Comparison of ENCODE assay signal across 10 mouse cellular contexts in the genomic region with DNA sequence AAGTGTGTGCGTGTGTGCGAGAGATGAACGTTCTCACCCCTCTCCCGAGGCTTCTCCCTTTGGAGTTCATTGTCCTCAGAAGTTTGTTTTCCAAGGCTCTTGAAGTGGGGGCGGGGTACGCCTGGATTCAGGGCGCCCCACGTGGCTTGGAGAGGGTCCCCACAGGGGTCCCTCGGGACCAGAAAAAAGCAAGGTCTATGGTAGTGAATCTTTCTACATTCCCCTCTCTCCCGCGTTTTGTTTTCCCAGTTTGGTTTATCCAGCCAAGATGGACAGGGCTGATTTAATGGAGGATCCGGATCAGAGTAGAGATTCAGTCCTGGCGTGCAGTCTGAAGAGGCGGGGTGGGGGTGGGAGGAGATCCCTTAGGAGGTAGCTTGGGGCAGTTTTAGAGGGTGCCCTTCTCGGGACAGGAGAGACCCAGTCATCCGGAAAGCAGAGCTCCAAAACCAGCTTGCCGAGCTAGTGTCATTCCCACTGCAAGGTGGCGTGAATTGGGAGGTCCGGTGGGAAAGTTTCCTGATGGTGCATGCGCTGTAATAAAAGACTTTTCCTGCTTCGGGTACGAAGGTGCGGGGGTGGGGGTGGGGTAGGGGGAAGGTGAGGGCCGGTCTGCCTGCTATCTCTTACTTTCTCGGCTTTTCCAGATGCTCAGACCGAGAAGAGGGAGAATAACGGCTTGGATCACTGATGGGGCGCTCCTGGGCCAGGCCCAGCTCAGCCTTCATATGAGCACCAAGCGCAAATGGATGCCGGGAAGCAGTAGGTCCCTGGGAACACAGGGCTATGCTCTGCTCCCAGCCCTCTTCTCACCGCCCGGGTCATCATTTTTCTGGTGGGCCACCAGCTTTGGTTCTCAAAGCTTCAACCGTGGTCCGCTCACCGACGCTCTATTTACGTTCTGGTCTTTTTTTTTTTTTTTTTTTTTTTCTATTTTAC. TPM values are rescaled to one million over a fixed set of nuclear protein-coding genes. Genes with fewer than 3 reads are reported as not detected.
DNase-seq lines count a peak whose midpoint lies in the region; ATAC-seq and TF ChIP-seq lines count a peak whose summit lies in the region.
"Had no signal": no experiment of that assay in that cellular context is flagged by ENCODE, and none has a peak within 500 bp of the region (broad histone marks: within the 10 kb centered on the region; RNA-seq: fewer than 3 reads in every experiment).

No protein-coding gene starts in this region.

- H3K27me3 ChIP-seq in ES-Bruce4 (ENCODE audit: control insufficient read depth, insufficient read depth, low read length, poor library complexity, severe bottlenecking), result peaks cover 5% of the 10 kb centered on the region
- H3K27me3 ChIP-seq in hindbrain, embryonic 11.5 days (ENCODE audit: control insufficient read depth, insufficient read depth, low read length), result peaks cover 56% of the 10 kb centered on the region
- peaks cover 99% of the 10 kb centered on the region for H3K27me3 ChIP-seq in limb, embryonic 13.5 days

- peak; percentile 50 for DNase-seq in embryo, embryonic 11 days
- no peak for DNase-seq in embryo, embryonic 10.5 days (ENCODE audit: low spot score)
- DNase-seq in hindbrain, embryonic 11.5 days (ENCODE audit: low spot score), result peak; percentile 59
- no peak for DNase-seq in urinary bladder, adult 18-20 months (ENCODE audit: low spot score in 2 of 2)
- no peak for DNase-seq in adrenal gland, adult 2 months
- DNase-seq: cerebellum, postnatal 14 days; lung, adult 18-20 months had no signal

- H3K9ac ChIP-seq in ES-Bruce4 (ENCODE audit: low read depth, poor library complexity, severe bottlenecking), result no peak overlapping the region
- H3K9ac ChIP-seq in hindbrain, embryonic 11.5 days (ENCODE audit: low read depth, low read length), result no peak overlapping the region
- H3K9ac ChIP-seq in limb, embryonic 13.5 days, result no peak overlapping the region

- WGBS in hindbrain, embryonic 11.5 days, result 2% methylated on average over 35 of the region's 37 CpGs
- WGBS in limb, embryonic 13.5 days, result 4% methylated on average over 37 of the region's 37 CpGs

- H3K27ac ChIP-seq in ES-Bruce4 (ENCODE audit: insufficient read depth, low read length), result no peak overlapping the region
- H3K27ac ChIP-seq in hindbrain, embryonic 11.5 days (ENCODE audit: low read depth, low read length), result peak overlapping the region; percentile 27
- H3K27ac ChIP-seq in limb, embryonic 13.5 days, result no peak overlapping the region

- peak overlapping the region; percentile 4; the same call in 1 of the 2 replicates for H3K4me3 ChIP-seq in ES-Bruce4 (ENCODE audit: low read depth, low read length)
- peak overlapping the region; percentile 18 for H3K4me3 ChIP-seq in hindbrain, embryonic 11.5 days (ENCODE audit: low read depth, low read length)
- 0 out of 2 replicates have a peak overlapping the region, but pooled peaks have one; percentile 7 for H3K4me3 ChIP-seq in limb, embryonic 13.5 days

- TF ChIP-seq POLR2A in ES-Bruce4 (IDR thresholded peaks at IDR 0.05; ENCODE audit: insufficient read depth, low read length), result no peak

- H3K4me2 ChIP-seq in hindbrain, embryonic 11.5 days (replicated peaks; ENCODE audit: low read depth, low read length), result peak overlapping the region; percentile 28
- peak overlapping the region; percentile 38; the same call in 1 of the 2 replicates for H3K4me2 ChIP-seq in limb, embryonic 13.5 days (replicated peaks)

- ATAC-seq in hindbrain, embryonic 11.5 days (ENCODE audit: low FRiP score), result peak; percentile 39
- no peak for ATAC-seq in limb, embryonic 13.5 days (ENCODE audit: low FRiP score, low read depth)
- no peak for ATAC-seq in erythroid progenitor cell, adult 5-6 weeks (replicated peaks; ENCODE audit: low FRiP score, poor library complexity, severe bottlenecking)

- no peaks in the 10 kb centered on the region for H3K36me3 ChIP-seq in ES-Bruce4 (ENCODE audit: control insufficient read depth, insufficient read depth, low read length, poor library complexity, severe bottlenecking)
- H3K36me3 ChIP-seq in hindbrain, embryonic 11.5 days (ENCODE audit: control insufficient read depth, insufficient read depth, low read length), result no peaks in the 10 kb centered on the region
- H3K36me3 ChIP-seq in limb, embryonic 13.5 days, result no peaks in the 10 kb centered on the region

- H3K9me3 ChIP-seq in ES-Bruce4 (replicated peaks; ENCODE audit: control insufficient read depth, insufficient read depth, low read length, poor library complexity, severe bottlenecking), result no peaks in the 10 kb centered on the region
- no peaks in the 10 kb centered on the region for H3K9me3 ChIP-seq in hindbrain, embryonic 11.5 days (ENCODE audit: control insufficient read depth, low read length)
- H3K9me3 ChIP-seq in limb, embryonic 13.5 days, result no peaks in the 10 kb centered on the region

- no peak for TF ChIP-seq CTCF in ES-Bruce4 (IDR thresholded peaks at IDR 0.05; ENCODE audit: low read depth, low read length)

- no peaks in the 10 kb centered on the region for H3K4me1 ChIP-seq in ES-Bruce4 (ENCODE audit: control insufficient read depth, insufficient read depth, low read length)
- H3K4me1 ChIP-seq in hindbrain, embryonic 11.5 days (replicated peaks; ENCODE audit: control insufficient read depth, insufficient read depth, low read length), result peaks cover 5% of the 10 kb centered on the region
- peaks cover 14% of the 10 kb centered on the region; the same call in 1 of the 2 replicates for H3K4me1 ChIP-seq in limb, embryonic 13.5 days

- TF ChIP-seq EP300 in ES-Bruce4 (IDR thresholded peaks at IDR 0.05; ENCODE audit: insufficient read depth, low read depth, low read length), result no peak

RNA-seq across cellular contexts. Expression of gene Neurog2, which starts 8.1 kb away (rescaled TPM):
- polyA plus RNA-seq in ES-Bruce4 (2011; ENCODE audit: insufficient read depth, insufficient read length, low read depth, missing spikeins), result not detected in 2 replicates
- 45.1 and 47.1 TPM in 2 replicates for polyA plus RNA-seq in hindbrain, embryonic 11.5 days (2014; fragmentation: Nextera tagmentation; extraction: Ambion mirVana)
- polyA plus RNA-seq in limb, embryonic 13.5 days (2015; fragmentation: Nextera tagmentation; extraction: Ambion mirVana), result 0.08 TPM in 1 of 2 replicates, not detected in the other
- not detected for total RNA-seq in adrenal gland, adult 2 months (2021)
- not detected in 2 replicates for polyA plus RNA-seq in adrenal gland, adult 2 months (2012; rRNA removed)
- total RNA-seq in erythroid progenitor cell, adult 5-6 weeks (2015; ENCODE audit: low replicate concordance), result not detected in 2 replicates
- total RNA-seq in erythroid progenitor cell, adult 5-6 weeks (2017; ENCODE audit: low replicate concordance), result not detected in 2 replicates

Comparison
In these comparisons a context has a peak if more than half of its experiments do, and no peak if none do; other contexts are left out.
1. DNase-seq: peak in embryo, embryonic 11 days (single experiment) and hindbrain, embryonic 11.5 days (single experiment); none in embryo, embryonic 10.5 days (single experiment), urinary bladder, adult 18-20 months (0 of 2) and adrenal gland, adult 2 months (single experiment).
2. RNA of gene Neurog2, which starts 8.1 kb away (polyA plus RNA-seq): 45.1 to 47.1 TPM in hindbrain, embryonic 11.5 days; not detected in adrenal gland, adult 2 months, not detected in ES-Bruce4 and 0.08 TPM in limb, embryonic 13.5 days; every median in the first group is over 10 times any median in the second.
3. Peak in every context shown above with its lines, with median percentiles within 50 percentile points of each other: H3K4me3 ChIP-seq.